Mouse (Mus musculus) liver, embryonic 14.5 days (tissue): ENCODE measurements around the gene Lama2.

ENCODE experiments used
- CTCF ChIP-seq: IDR thresholded peaks from 2 replicates; pipeline ENCODE4 v1.5.1; 2016; ENCODE audit warnings: antibody characterized with exemption, low read depth, control low read depth
- EP300 ChIP-seq: IDR thresholded peaks from 2 replicates; pipeline ENCODE4 v1.6.1; 2016; ENCODE audit warnings: antibody characterized with exemption, low read depth

DNA sequence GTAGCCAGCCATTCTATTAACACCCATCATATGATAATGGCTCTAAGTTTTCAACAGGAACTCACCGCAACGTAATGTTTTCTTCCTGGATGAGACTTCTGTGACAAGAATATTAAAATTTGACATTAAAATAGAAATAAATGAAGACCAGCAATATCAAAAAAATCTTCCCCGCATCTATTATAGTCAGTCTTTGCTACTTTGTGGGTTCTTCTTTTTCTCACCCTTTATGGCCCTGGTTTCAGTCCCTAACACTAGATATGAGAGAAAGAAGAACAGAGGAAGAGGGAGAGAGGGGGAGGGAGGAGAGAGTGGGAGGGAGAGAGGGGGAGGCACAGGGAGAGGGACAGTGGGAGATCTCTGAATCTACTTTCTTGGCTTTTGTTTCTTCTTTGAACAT, at the start of gene Lama2:
- TF ChIP-seq EP300, result no peak
- TF ChIP-seq CTCF, result no peak
